Comparison of ENCODE assay signal across 9 mouse cellular contexts in the genomic region with DNA sequence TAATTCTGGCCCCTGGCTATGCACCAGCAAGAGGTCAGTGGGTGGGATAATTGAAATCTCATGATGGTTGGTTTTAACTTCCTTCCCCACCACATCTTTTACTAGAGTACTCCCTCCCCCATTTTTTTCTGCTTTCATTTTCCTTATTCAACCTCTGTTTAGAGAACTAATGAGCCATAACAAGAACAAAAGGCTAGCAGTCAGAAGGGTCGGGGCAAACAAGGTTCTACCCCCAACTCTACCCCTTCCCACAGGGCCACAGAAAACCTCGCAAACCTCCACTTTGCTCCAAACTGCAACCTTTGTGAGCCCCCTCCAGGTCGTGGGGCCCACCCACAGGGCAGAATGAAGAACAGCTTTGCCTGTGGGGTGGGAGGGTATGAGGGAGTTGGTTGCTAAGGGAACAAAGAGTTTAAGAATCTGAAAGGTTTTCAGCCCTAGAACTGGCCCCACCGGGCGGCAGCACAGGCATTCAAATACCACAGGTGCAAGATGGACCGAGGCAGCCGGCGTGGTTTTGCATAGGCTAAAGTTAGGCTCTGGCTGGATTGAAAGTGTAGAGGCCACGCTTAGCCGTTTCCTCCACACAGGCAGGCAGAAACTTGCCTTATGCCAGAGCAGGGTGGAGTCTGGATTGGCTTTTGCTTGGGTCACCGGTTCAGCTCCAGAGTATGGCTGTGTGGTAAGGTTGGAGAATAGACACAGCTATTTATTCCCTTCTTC.
DNase-seq lines count a peak whose midpoint lies in the region; ATAC-seq and TF ChIP-seq lines count a peak whose summit lies in the region.
"Had no signal": no experiment of that assay in that cellular context is flagged by ENCODE, and none has a peak within 500 bp of the region (broad histone marks: within the 10 kb centered on the region; RNA-seq: fewer than 3 reads in every experiment).

No protein-coding gene starts in this region.

- no peak overlapping the region for H3K27ac ChIP-seq in liver, embryonic 12.5 days
- H3K27ac ChIP-seq in liver, embryonic 11.5 days (ENCODE audit: low read depth, low read length), result no peak overlapping the region
- H3K27ac ChIP-seq in limb, embryonic 10.5 days, result peak overlapping the region; percentile 85
- peak overlapping the region; percentile 92 for H3K27ac ChIP-seq in spleen, adult 2 months (ENCODE audit: insufficient read depth, low read length)
- H3K27ac ChIP-seq in heart, embryonic 12.5 days (ENCODE audit: poor library complexity, severe bottlenecking), result no peak overlapping the region
- H3K27ac ChIP-seq: liver, embryonic 14.5 days had no signal

- H3K9ac ChIP-seq in liver, embryonic 12.5 days, result no peak overlapping the region
- no peak overlapping the region for H3K9ac ChIP-seq in liver, embryonic 11.5 days (ENCODE audit: low read depth, low read length)
- no peak overlapping the region for H3K9ac ChIP-seq in heart, embryonic 12.5 days
- H3K9ac ChIP-seq: liver, embryonic 14.5 days had no signal

- peaks cover 3% of the 10 kb centered on the region; the same call in 1 of the 2 replicates for H3K27me3 ChIP-seq in liver, embryonic 12.5 days (replicated peaks)
- H3K27me3 ChIP-seq in liver, embryonic 11.5 days (replicated peaks; ENCODE audit: control insufficient read depth, insufficient read depth, low read length), result no peaks in the 10 kb centered on the region
- no peaks in the 10 kb centered on the region for H3K27me3 ChIP-seq in limb, embryonic 10.5 days (ENCODE audit: low read depth, poor library complexity, severe bottlenecking)
- H3K27me3 ChIP-seq in spleen, adult 2 months (ENCODE audit: control insufficient read depth, insufficient read depth, low read length), result no peaks in the 10 kb centered on the region
- no peaks in the 10 kb centered on the region for H3K27me3 ChIP-seq in heart, embryonic 12.5 days (replicated peaks)

- DNase-seq in liver, embryonic 11.5 days (ENCODE audit: low spot score), result no peak
- peak; percentile 71 for DNase-seq in embryo, embryonic 9.5 days (ENCODE audit: extremely low spot score)
- peak; percentile 69 for DNase-seq in limb, embryonic 10.5 days (ENCODE audit: low spot score)
- peak; percentile 73 for DNase-seq in spleen, adult 2 months (ENCODE audit: low read depth in 1 of 2, low spot score in 2 of 2)
- DNase-seq in right cerebral cortex, postnatal 25 days, result no peak
- no peak for DNase-seq in right cerebral cortex, postnatal 10 days (ENCODE audit: low spot score in 2 of 2)

- peak; percentile 34; the same call in 1 of the 2 replicates for TF ChIP-seq CTCF in spleen, adult 2 months (IDR thresholded peaks at IDR 0.05; ENCODE audit: extremely low read depth, insufficient read depth, insufficient read length, insufficient replicate concordance)

- no peaks in the 10 kb centered on the region for H3K36me3 ChIP-seq in liver, embryonic 12.5 days
- H3K36me3 ChIP-seq in liver, embryonic 11.5 days (ENCODE audit: control insufficient read depth, insufficient read depth, low read length), result no peaks in the 10 kb centered on the region
- no peaks in the 10 kb centered on the region for H3K36me3 ChIP-seq in limb, embryonic 10.5 days
- no peaks in the 10 kb centered on the region for H3K36me3 ChIP-seq in spleen, adult 2 months (ENCODE audit: control insufficient read depth, insufficient read depth, low read length)
- no peaks in the 10 kb centered on the region for H3K36me3 ChIP-seq in heart, embryonic 12.5 days

- no peaks in the 10 kb centered on the region for H3K9me3 ChIP-seq in liver, embryonic 12.5 days (replicated peaks)
- H3K9me3 ChIP-seq in liver, embryonic 11.5 days (ENCODE audit: control insufficient read depth, low read length), result no peaks in the 10 kb centered on the region
- H3K9me3 ChIP-seq in limb, embryonic 10.5 days (replicated peaks), result no peaks in the 10 kb centered on the region
- H3K9me3 ChIP-seq in heart, embryonic 12.5 days (replicated peaks), result no peaks in the 10 kb centered on the region

- no peak overlapping the region for H3K4me3 ChIP-seq in liver, embryonic 12.5 days
- H3K4me3 ChIP-seq in liver, embryonic 11.5 days (ENCODE audit: low read depth, low read length), result no peak overlapping the region
- no peak overlapping the region for H3K4me3 ChIP-seq in limb, embryonic 10.5 days
- H3K4me3 ChIP-seq in spleen, adult 2 months (ENCODE audit: extremely low read depth, insufficient read depth, insufficient read length), result peak overlapping the region; percentile 33; the same call in 1 of the 2 replicates
- no peak overlapping the region for H3K4me3 ChIP-seq in heart, embryonic 12.5 days

- 0 out of 2 replicates have a peak, but pooled peaks have one; percentile 20 for ATAC-seq in liver, embryonic 12.5 days
- ATAC-seq in liver, embryonic 11.5 days (replicated peaks; ENCODE audit: low FRiP score), result no peak
- no peak for ATAC-seq in heart, embryonic 12.5 days (ENCODE audit: insufficient number of reproducible peaks, low FRiP score)

- WGBS in liver, embryonic 12.5 days (ENCODE audit: insufficient replicate concordance), result 36% methylated on average over 11 of the region's 11 CpGs
- WGBS in liver, embryonic 11.5 days, result 43% methylated on average over 11 of the region's 11 CpGs
- 37% methylated on average over 11 of the region's 11 CpGs for WGBS in limb, embryonic 10.5 days
- 11% methylated on average over 11 of the region's 11 CpGs for WGBS in spleen, adult 2 months
- WGBS in heart, embryonic 12.5 days, result 51% methylated on average over 11 of the region's 11 CpGs

- H3K4me2 ChIP-seq in liver, embryonic 12.5 days, result no peak overlapping the region
- H3K4me2 ChIP-seq in liver, embryonic 11.5 days, result no peak overlapping the region
- no peak overlapping the region for H3K4me2 ChIP-seq in heart, embryonic 12.5 days

- H3K4me1 ChIP-seq in liver, embryonic 12.5 days, result peaks cover 24% of the 10 kb centered on the region
- peaks cover 4% of the 10 kb centered on the region; the same call in 1 of the 2 replicates for H3K4me1 ChIP-seq in liver, embryonic 11.5 days (replicated peaks; ENCODE audit: control insufficient read depth, insufficient read depth, low read length)
- H3K4me1 ChIP-seq in limb, embryonic 10.5 days, result peaks cover 23% of the 10 kb centered on the region
- peaks cover 26% of the 10 kb centered on the region for H3K4me1 ChIP-seq in spleen, adult 2 months (ENCODE audit: control insufficient read depth, insufficient read depth, insufficient read length)
- H3K4me1 ChIP-seq in heart, embryonic 12.5 days (replicated peaks), result peaks cover 14% of the 10 kb centered on the region

- TF ChIP-seq POLR2A in spleen, adult 2 months (IDR thresholded peaks at IDR 0.05; ENCODE audit: low read depth, low read length), result no peak

Comparison
In these comparisons a context has a peak if more than half of its experiments do, and no peak if none do; other contexts are left out.
1. H3K27ac ChIP-seq: peak in limb, embryonic 10.5 days (single experiment) and spleen, adult 2 months (single experiment); none in liver, embryonic 12.5 days (single experiment), liver, embryonic 11.5 days (single experiment) and heart, embryonic 12.5 days (single experiment).
2. DNase-seq: peak in embryo, embryonic 9.5 days (single experiment), limb, embryonic 10.5 days (single experiment) and spleen, adult 2 months (2 of 2); none in liver, embryonic 11.5 days (single experiment), right cerebral cortex, postnatal 25 days (single experiment) and right cerebral cortex, postnatal 10 days (0 of 2).